Mouse (Mus musculus) embryonic fibroblast, embryonic 13.5 days (primary cell): Measurements from ENCODE around the gene Uba3.

Source experiments
- CTCF ChIP-seq: IDR thresholded peaks from 2 replicates; pipeline ENCODE4 v1.5.1; 2011; ENCODE audit warnings: mild to moderate bottlenecking, control low read depth, low read length, moderate library complexity, borderline replicate concordance; ENCODE audit not compliant: insufficient read depth
- POLR2A ChIP-seq: IDR thresholded peaks from 2 replicates; pipeline ENCODE4 v1.6.1; 2011; ENCODE audit warnings: low read depth, mild to moderate bottlenecking, control low read depth, low read length, moderate library complexity

- TF ChIP-seq CTCF (no peak), POLR2A (no peak)
Observed at GRCm38 (mm10) chr6:97226083-97226491, 20.6 kb upstream of the Uba3 start.
